Mouse (Mus musculus) embryo, embryonic 11.5 days (tissue): ENCODE results near the gene Kdm4c.
"Not testable (repeated sequence)": the region's sequence is repeated elsewhere in the genome, so short reads cannot be mapped to it uniquely, and the experiment has no call there.

Source experiments
- DNase-seq: peaks from one replicate; pipeline ENCODE4 v3.0.0-alpha.2; 2012; ENCODE audit warnings: low read depth, low spot score

Kdm4c gene

DNA sequence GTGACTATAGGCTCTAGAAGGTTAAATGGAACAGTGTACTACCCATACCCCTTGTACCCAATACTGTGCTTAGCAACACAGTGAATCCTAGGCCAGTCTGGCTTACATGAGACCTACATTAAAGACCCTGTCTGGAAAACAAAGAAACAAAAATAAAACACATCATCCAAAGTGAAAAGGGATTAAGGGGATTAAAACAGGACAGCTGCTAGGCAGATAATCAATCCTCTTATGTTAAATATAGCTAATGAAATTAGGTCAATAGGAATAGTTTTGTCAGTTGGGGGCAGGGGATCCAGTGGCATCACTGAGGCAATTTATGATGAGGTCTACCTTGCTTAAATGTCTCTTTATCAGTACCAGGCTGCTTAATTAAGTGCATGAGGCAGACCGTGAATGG lies at the start of gene Kdm4c:
TSS of gene Kdm4c (plus strand) at position 322 of the 400 bp plus-strand sequence.
- DNase-seq: no peak

- DNase-seq: no peak
Measured at GRCm38 (mm10) chr4:74201281-74201811, 41.0 kb upstream of the Kdm4c start.

DNA sequence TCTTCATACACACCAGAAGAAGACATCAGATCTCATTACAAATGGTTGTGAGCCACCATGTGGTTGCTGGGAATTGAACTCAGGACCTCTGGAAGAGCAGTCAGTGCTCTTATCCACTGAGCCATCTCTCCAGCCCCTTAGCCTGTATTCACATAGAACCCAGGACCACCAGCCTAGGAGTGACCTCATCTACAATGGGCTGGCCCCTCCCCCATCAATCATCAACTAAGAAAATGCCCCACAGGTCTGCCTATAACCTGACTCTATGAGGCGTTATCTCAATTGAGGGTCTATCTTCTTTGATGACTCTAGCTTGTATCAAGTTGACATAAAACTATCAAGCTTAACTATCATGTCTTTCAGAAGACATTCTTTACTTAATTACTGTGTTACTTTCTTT lies 20.5 kb upstream of the Kdm4c start:
- not testable (repeated sequence) for DNase-seq

DNA sequence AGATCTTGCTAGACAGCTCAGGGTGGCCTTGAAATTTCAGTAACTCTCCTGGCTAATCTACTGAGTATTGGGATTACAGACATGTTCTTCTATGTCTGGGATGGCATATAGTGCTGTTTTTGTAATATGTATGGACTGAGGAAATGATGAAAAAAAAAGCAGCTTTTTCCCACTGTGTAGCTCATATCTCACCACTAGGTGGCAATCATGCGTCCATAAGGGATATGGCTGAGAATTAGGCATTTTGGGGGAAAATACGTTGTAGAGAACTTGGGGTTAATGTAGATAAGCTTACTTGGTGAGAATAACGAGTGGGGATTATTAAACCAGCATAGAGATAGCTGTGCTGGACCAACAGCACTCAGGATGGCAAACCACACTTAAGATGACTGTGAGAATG lies 19.9 kb upstream of the Kdm4c start:
- no peak for DNase-seq

DNA sequence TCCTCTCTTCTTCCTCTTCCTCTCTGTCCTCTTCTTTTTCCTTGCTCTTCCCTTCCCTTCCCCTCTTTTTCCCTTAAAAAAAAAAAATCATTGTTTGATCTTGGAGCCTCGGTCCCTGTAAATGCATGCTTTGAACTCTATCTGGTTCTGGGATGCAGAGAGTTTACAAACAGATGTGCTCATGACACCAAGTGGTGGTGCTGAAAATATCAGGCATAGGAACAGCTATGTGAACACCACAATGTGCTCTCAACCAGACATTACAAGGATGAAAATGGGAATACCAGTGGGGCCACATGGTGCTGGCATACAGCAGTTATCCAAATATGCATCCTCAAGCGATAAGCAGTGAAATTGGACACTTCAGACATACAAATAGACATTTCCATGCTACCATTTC lies 18.1 kb upstream of the Kdm4c start:
- no peak for DNase-seq

GRCm38 (mm10) chr4:74230994-74231393 lies 11.3 kb upstream of the Kdm4c start:
- DNase-seq: no peak

GRCm38 (mm10) chr4:74231405-74231804 lies 10.9 kb upstream of the Kdm4c start:
- no peak for DNase-seq

GRCm38 (mm10) chr4:74233534-74233933 lies 8.8 kb upstream of the Kdm4c start:
- no peak for DNase-seq

DNA sequence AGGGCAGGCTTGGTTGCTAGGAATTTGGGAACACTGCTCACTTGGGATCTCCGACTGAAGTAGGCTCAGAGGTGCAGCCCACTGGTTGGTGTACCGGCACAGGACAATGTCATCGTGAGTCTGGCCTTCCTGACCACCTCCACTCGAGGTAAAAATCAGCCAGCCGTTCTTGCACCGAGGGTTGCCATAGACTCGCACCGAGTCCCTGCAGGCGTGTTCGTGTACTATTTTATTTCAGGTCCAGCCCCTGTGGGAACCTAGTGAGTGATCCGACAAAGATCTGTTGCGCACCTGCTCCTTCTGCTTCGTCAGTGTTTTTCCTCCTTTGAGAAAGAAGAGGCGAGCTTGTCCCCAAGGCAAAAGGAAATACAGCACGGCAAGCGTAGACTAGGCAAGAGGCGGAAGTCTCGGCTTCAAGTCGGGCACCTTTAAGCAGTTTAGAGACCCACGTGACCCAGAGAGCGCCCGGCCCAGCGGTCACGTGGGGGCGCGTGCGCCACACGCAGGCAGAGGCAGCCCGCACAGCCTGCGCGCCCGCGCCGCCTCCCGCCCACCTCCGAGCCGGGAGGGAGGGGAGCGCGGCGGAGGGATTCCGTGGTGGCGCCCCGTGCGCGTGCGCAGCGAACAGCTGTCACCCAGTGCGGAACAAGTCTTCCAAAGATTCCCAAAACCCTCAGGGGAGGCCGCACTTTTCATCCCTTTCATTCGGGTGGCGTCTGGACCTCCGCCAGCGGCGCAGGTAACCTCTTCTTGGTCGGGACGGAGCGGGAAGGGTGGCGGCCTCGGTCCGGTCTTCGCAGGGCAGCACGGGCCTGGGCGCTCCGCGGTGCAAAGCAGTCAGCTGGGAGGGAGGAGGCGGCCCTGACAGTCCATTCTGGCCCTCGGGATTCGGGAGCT lies 9.3 kb downstream of the Kdm4c start:
- DNase-seq: peak; percentile 92

DNA sequence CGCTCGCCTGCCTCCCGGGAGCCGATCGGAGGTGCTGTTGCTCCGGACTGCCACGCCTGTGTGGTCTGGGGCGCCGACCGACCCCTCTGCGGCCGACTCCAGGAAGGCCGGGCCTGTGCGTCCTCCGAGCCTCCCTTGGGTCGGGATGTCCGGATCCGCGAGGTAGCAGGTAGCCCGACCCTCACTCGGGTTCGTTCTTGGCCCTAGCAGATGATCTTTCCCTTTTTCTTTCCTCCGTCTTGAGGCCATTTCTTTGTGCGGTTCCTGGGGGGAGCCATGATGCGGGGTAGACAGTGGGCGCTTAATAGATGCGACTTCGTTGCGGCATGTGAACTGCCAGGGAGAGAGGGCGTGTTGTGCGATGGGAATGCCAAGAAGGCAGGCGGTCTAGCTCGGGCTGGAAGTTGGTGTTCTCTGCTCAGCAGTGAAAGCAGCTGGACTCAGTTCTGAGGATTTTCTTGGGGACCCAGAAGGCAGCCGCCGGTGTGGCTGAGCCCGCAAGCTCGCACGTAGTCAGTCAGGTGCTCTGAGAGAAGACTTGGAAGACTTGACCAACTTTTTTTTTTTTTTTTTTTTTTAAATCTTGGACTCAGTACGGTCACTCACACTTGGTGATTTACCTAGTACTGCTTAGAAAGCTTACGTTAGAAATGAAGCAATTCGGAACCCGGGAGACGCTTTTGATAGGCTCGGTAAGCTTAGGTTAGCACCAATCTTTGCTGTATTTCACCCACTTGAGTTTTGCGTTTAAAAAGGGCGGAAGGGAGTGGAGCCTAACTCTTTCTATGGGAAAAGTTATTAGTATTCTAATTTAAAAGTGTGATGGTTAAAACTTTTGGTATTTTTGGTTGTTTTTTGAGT lies 10.2 kb downstream of the Kdm4c start:
- peak; percentile 19 for DNase-seq

DNA sequence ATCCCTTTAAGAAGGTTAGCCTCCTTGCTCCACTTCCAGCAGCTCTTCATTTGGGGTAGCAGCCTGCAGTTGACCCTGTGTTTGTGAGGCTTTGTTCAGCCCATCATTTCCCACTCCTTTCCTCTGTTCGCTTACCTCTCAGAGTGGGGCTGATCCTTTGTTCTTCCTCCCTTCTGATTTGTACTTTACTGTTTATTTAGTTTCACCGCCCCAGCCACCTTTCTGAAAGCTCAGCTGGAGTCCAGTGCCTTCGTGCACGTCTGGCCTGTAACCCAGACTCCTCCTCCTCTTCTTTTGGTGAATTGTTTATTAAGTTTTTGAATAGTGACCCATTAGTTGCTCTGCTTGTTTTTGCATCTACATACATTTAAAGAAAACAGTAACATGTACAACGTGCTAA lies 15.6 kb downstream of the Kdm4c start:
- DNase-seq: no peak

- no peak for DNase-seq
Measured at GRCm38 (mm10) chr4:74258538-74258937, 16.2 kb downstream of the Kdm4c start.

GRCm38 (mm10) chr4:74259331-74259730 lies 17.0 kb downstream of the Kdm4c start:
- DNase-seq: no peak

GRCm38 (mm10) chr4:74261879-74262278 lies 19.6 kb downstream of the Kdm4c start:
- DNase-seq: no peak

DNA sequence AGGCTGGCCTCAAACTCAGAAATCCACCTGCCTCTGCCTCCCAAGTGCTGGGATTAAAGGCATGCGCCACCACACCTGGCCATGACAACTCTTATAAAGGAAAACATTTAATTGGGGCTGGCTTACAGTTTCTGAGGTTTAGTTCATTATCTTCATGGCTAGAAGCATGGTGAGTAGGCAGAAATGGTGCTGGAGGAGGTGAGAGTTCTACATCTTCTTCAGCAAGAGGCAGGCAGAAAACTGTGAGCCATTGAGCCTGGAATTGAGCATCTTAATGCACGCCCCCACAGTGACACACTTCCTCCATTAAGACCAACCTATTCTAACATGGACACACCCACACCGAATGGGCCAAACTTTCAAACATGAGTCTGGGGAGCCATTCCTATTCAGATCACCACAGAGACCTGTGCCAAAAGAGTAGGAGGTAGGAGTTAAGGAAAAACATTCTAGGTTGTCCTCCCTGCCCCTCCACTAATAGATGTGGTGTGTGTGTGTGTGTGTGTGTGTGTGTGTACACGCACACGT lies 22.2 kb downstream of the Kdm4c start:
- DNase-seq: no peak

DNA sequence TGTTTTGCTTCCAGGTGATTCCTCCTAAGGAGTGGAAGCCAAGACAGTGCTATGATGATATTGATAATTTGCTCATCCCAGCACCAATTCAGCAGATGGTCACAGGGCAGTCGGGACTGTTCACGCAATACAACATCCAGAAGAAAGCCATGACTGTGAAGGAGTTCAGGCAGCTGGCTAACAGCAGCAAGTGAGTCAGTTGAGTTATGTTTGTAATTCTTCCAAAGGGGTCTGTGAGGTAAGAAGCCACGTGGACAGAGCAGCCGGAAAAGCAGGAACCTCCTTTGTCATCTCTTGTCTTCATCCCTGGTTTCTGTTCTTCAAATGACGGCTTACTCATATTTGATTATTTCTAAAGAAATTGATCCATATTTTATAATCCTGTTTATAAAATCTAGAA lies 28.9 kb downstream of the Kdm4c start:
- no peak for DNase-seq

DNA sequence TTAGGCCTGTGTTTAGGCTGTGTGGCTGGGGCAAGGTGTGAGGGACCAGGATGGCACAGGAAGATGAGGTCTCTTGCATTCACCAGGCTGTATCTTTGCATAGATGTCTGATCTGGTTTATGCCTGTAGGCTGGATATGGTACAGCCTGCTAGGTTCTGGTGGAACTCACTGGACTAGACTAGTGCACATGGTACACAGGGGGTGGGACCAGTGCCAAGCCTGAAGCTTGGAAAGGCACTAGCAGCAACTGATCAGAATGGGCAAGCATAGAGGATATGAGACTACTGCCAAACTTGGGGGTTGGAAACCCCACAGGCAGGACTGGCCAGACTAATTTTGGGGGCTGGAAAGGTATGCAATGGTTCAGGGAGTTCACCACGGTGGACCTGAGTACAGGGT lies 35.2 kb downstream of the Kdm4c start:
- DNase-seq: no peak

DNA sequence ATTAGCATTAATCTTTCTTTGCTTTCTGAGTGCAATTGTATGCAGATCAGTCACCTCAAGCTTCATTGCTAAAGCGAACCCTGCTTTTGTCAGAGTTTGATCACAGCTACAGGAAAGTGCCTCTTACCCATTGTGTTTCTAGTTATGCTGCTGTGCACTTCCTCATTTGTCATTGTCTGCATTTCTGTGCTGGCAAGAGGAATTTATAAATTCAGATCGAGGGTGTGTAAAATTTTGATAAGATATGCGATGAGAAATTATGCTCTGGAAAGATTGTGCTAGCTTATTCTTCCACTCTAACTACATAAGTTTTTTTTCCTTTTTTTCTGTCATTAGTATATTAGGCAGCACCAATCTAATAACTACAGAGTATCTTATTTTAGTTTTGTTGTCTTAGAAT lies 37.9 kb downstream of the Kdm4c start:
- DNase-seq: no peak

DNA sequence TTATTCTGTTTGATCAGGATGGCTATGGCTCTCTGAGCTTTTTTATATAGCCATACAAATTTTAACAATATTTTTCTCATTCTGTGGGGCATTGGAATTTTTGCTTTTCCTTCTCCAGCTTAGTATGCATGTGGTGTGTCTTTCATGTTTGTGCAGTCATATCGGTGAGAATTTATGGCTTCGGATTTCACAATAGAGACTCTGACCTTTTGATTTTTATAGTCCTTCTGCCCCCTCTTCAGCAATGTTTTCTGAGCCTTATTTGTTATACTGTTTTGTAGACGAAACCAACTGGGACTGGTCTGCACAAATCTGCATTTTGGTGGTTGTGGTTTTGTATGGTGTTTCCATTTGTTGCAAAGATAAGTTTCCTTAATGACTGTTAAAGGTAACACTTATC lies 45.6 kb downstream of the Kdm4c start:
- no peak for DNase-seq

DNA sequence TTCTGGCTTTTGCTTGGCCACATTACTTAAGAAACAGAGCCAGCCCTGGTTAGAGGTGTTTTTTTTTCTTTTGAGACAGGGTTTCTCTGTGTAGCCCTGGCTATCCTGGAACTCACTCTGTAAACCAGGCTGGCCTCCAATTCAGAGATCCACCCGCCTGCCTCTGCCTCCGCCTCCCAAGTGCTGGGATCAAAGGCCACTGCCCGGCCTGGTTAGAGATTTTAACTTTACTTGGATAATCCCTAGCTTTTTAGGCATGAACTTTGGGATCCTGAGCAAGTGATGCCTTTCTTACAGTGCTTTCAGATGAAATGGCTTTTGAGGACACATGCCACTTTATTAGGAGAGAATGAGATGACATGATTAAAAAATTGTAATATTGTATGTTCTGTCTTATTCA lies 52.4 kb downstream of the Kdm4c start:
- no peak for DNase-seq

- no peak for DNase-seq
Measured at GRCm38 (mm10) chr4:74305315-74306105, 63.2 kb downstream of the Kdm4c start.
